Mouse (Mus musculus) naive thymus-derived CD4-positive, alpha-beta T cell, adult 2 months (primary cell): ENCODE results near the gene Itpr2.

Source experiments
- DNase-seq: peaks from one replicate; pipeline ENCODE4 v3.0.0-alpha.2; 2011; ENCODE audit warnings: low read depth

Itpr2 gene

DNA sequence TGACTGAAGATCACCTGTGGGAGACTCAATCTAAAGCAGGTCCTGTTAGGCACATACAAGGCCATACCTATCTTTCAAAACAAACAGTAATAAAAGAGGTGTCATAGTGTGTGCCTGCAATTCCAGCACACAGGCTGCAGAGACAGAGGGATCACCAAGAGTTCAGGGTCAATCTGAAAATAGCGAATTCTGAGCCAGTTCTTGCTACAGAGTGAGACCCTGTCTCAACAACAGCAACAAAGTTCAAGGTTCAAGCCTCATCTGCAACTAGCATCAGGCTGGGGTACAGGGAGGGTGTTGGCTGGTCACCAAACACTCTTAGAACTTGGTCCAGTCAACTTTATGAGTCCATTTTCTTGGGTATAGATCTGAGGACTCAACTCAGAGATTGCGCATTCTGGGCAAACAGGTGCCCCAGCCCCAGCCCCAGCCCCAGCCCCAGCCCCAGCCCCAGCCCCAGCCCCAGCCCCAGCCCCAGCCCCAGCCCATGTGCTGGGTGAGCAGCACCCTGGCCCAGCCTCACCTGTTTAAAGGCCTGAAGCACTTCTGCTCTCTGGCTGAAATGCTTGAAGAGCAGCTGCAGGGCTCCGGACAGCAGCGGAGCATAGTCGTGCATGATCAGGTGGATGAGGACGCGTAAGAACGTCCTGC lies 155.4 kb downstream of the Itpr2 start:
- DNase-seq: no peak

DNA sequence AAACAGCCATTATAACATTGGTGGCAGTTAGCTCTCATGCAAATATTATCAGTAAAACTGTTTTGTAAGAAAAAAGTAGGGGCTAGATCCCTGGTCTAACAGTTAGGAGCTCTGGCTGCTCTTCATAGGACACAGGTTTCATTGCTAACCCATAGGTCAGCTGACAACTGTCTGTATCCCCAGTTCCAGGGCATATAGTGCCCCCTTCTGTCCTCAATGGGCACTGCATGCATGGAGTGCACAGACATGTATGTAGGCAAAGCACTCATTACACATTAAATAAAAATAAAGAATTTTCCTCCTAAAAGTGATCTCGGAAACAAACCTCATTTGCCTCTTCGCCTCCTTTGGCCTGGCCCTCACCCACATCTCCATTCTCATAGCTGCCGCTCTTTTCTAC lies 157.3 kb downstream of the Itpr2 start:
- DNase-seq: peak; percentile 38

DNA sequence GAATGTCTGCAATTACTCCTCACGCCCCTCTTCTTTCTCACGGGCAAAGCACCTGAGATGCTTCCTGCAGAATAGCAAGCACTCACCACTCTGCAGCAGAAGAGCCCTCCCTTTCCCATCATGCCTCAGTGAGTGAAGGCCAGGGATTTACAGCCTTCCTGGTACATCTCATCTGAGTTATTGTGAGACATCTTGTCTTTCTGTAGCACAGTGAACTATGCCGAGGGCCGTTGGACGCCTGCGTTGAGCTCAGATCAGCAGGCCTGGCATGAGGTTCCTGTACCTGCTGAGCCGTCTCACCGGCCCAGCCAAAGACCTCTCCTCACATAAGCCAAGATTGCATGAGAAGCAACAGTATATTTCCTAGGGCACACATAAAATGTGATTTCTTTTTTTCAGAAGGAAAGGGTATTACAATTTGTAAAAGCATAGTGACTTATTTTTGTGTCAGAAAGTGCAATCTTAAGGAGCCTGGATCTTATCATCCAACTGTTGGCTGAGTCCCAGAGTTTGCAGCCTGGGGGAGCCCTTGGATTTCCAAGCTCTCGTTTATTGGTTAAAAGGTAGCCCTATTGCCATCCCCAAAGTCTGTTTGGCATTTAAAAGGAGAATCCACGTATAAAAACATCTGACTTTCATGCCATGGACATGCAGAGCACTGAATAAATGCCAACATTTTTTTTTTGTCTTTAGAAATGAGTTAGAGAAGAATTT lies 158.2 kb downstream of the Itpr2 start:
- no peak for DNase-seq

DNA sequence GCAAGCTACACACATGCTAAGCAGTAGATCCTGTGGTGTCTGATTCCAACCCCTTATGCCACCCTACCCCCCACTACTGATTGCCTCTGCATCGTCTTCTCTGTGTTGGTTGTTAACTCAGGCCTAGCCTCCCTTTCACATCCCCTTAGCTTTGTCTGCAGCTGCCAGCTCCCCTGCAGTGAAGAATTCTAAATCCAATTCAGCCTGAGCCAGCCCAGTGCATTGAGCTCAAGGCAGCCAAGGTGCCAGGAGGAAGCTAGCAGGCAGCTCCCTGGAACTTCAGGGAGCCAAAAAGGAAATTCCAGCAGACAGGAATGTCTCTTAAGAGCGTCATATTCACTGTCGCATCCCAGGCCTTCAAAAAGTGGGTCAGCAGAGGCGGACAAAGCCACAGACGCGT lies 159.0 kb downstream of the Itpr2 start:
- no peak for DNase-seq

DNA sequence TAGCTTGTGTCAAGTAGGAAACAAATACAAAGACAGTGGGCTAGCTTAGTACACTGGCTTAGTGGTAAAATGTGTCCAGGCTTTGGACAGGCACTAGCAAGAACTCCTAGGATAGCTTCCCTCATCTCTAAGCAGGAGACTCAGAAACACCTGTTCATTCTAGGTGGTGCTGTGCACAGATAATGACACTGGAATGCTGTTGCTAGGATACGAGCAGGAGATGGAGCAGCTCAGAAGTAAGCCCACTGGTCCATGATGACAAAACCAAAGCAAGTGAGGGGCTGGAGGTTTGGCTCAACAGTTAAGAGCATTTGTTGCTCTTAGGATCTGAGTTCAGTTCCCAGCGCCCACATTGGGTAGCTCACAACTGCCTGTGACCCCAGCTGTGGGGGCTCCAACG lies 160.1 kb downstream of the Itpr2 start:
- no peak for DNase-seq

DNA sequence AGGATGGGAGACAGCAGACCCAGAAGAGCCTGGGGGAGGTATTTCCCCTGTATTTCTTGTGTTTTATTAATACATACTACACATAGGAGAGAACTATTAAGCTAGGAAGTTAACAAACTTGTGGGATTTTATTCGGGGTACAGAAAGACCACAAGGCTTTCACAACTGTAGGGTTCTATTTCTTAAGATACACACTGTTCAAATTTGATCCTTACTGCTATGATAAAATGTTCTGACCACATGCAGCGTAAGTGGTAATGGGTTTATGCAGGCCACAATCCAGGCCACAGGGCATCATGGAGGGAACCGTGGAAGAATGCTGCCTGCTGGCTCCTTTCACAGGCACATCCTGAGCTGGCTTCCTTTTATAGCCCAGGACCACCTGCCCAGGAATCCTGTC lies 160.6 kb downstream of the Itpr2 start:
- DNase-seq: no peak

DNA sequence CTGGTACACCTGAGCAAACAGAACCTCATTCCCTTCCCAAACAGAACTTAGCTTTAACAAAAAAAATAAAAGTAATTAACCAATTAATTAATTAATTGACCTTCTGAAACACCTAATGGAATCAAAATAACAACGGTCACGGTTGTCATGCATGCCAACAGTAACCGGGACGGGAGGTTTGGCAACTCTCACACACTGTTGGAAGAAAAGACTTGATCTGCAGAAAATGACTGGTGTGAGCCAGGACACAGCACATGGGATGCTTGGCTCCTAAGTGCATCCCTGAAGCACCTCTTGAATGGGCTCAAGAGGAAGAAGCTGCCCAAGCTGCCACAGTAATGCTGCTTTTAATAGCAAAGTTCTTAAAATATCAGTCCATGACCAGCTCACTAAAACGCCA lies 161.1 kb downstream of the Itpr2 start:
- DNase-seq: no peak

DNA sequence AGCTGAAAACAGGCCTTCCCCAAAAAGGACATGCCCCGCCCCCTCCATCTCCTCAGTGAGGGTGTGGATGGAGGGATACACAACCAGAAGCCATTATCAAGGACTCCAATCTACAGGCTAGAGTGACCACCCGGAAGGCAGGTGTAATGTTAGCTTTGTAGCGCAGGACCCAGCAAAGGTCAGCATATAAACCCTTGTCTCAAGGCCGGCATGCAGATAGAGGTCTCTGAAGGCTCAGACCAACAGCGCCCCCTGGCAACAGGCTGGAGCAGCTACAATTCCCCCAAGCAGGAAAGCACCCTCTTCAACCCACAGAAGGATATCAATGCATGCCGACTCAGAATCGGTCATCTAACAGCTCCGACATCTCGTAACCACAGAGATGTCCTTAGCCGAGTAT lies 162.2 kb downstream of the Itpr2 start:
- DNase-seq: peak; percentile 47

DNA sequence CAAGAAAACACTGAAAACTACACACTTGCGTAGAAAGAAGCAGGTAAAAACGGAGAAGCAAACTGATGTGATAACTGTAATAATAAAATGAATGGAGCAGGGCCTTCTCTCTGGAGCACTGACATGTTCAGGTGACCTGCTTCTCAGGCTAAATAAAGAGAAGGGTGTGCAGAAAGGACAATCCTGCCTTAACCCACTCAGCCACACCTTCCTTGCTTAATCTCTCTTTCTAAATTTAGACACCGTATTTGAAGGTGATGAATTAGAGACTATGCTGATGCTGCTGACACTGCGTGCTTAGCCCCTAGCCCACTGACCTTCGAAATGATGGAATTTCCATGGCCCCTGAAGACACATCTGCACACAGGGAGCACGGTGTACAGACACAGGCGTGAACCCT lies 164.8 kb downstream of the Itpr2 start:
- no peak for DNase-seq

DNA sequence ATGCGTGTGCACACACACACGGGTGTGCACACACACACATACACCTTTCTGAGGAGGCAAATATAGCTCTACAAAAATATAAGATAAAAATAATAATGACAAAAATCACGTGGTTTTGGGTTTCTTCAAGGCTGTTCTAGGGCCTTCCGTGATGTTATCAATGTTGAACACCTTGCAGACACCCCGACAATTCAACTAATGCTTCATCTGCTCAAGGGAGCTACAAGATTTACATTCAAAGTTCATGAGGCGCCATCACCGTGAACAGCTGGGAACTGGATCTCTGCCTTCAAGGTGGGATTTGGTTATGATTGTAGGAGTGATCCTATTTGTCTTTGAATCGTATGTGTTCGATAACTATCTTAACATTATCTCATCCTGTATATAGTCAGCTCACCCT lies 166.8 kb downstream of the Itpr2 start:
- DNase-seq: no peak

DNA sequence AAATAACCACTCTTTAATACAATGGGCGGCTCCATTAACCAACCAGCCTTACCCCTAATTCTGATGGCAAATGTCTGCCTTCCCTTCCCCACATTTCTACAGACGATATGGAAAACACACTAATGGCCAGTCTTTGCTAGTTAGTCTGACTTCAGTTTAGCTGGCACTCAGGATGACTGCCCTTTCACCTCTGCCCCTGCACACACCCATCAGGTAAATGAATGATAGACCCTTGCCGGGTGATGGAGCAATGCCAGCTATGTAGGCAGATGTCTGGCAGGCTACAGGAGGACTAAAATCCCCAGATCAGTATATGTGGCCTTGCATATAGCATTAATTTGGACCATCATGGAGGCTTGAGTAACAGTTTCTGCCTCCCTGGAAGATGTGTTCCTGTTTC lies 168.5 kb downstream of the Itpr2 start:
- DNase-seq: no peak

DNA sequence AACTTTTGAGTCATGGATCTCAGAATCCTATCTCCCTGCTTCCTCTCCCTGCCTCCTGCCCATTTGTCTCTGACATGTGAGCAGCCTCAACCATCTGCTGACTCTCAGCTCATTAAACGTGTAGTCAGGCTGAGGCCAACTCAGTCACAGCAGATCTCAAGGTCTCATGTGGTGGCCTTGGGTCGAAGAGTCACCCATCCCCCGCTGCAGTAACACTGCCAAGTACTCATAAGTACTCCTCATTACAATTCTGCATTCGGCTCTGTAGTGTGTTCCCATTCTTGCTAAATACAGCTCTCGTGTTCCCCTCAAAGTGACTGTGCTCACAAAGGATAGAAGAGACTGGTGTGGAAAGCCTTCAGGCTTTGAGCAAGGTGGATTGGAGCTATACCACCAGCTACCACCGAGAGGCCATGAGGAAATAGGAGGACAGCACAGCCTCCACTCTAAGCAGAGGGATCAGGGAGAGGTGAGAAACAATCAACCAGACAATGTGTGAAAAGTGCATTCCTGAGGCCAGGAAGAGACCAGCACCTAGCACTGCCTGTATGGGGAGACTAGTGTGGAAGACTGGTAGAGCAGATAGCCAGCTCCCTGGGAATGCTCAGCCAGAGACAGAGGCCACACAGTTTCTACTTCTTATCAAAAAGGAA lies 170.9 kb downstream of the Itpr2 start:
- DNase-seq: no peak

DNA sequence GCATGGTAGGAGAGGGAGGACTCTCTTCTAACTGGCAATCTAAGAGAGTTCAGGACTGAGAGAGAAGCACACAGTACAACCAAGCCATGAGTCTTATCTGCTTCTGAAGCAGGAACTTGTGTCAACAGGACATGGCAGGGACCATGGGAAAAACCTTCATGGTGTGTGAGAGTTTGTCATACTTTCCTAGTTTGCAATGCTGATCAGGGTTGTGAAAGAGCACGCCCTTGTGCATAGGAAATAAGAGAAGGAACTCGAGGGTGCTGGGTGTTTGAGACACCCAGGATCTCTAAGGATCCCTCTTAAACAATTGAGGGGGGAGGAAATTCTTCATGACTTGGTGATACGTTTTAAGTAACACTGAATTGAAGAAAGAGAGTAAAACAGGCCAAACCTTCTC lies 172.9 kb downstream of the Itpr2 start:
- no peak for DNase-seq

DNA sequence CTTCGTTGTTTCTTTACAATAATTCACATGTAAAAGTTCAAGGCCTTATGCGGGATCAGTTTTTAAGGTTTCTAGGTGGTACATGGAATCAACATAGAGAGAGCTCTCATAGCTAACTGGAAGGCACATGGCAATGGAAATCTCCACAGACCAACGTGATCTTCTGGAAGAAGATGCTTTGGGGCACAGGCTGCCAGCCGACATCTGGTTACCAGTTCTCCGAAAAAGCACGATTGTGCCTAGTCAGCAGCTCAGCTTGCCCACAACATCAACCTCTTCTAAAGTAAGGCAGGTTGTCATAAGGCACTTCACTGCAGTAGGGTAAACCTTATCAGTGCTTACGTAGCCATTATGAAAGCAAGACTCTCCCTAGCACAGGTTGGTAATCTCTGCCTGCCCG lies 175.4 kb downstream of the Itpr2 start:
- no peak for DNase-seq

DNA sequence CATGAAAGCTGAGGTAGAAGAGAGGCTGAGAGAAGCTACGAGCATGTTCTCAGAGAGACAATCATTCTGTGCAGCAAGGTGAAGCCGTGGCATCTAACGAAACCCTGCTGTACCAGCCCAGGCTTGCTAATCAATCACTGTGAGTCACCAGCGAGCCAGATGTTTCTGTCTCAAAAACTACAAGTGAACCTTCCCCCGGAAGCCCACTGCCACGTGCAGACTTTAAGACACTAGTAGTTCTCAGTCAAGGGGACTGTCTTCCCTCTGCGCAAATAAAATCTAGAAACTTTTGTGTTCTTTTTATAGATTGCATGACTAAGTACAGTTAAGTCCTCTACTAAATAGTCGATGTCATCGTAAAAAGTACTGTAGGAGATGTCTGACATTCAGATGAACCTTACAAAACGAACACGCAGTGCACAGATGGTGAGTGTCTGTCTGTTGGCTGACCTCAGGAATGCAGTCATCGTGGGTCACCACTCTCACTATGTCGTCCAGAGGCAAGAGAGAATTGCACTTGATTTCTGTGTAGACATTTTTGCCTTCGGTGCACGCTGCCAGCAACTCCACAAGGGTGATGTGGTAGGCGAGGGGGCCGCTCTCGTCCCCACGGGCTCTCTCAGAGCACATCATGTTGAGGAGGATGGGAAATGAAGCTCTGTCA lies 177.3 kb downstream of the Itpr2 start:
- DNase-seq: no peak

DNA sequence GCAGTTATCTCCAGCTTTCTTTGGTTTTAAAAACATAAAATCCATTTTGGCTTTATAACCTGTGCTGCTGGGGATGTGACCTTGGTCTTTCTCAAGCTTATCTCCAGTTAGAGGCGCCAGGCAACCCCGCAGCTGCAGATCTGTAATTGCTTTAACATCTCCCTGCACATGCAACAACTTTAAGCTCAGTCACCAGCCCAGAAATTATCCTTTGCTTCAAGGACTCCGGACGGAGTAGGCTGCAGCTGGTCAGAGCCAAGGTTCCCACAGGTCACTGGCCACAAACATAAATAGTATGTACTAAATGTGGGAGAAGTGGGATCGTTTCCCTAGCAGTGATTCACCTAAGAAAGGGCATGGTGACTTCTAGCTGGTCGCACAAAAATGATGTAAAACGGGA lies 179.5 kb downstream of the Itpr2 start:
- no peak for DNase-seq

DNA sequence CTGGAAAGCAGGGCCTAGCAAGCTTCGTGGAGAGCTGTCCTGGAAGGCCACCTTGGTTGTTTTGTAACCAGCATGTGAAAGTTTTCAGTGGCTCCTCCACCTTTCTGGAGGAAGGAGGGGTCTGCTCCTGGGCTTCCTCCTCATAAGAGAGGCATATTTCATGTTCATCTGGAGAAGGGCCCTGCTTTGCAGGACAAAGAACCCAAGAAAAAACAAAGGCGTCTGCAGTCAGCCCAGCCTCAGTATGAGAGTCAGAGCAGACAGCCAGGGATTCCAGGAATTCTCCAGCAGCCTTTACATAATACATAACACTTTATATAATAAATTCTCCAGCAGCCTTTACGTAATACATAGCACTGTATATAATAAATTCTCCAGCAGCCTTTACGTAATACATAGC lies 180.1 kb downstream of the Itpr2 start:
- no peak for DNase-seq

DNA sequence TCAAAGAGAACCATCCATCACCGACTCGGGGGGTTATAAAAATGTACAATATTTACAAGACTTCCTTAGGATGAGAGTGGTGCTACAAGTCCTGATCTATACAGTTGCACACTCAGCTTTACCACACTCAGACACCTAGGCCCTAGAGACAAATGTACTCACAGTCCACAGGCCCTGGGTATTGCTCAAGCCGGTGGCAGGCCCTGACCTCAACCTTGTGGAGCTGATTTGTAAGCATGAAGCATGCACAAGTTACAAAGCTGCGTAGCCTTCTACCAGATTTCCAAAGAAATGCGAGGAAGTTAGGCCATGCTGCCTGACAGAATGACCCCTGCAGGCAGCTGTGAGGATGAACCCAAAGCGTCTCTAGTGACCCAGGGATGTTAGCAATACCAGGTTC lies 185.6 kb downstream of the Itpr2 start:
- DNase-seq: no peak

DNA sequence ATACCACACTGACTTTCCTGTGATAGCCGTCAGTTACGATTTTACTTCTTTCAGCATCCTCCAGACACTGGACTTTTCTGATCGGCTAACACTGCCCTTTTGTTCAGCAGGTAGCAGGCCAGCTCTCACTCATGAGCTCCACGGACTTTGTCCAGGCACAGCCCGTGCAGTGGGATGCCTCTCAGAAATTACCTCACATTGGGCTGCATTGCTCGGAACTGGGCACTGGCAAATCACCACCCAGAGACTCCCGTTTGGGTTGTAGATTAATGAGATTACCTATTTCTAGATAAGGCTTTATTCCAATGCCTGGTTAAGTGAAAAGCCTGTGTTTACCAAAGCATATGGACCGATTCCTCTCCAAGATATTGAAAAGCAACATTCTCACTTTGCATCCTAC lies 186.9 kb downstream of the Itpr2 start:
- no peak for DNase-seq

DNA sequence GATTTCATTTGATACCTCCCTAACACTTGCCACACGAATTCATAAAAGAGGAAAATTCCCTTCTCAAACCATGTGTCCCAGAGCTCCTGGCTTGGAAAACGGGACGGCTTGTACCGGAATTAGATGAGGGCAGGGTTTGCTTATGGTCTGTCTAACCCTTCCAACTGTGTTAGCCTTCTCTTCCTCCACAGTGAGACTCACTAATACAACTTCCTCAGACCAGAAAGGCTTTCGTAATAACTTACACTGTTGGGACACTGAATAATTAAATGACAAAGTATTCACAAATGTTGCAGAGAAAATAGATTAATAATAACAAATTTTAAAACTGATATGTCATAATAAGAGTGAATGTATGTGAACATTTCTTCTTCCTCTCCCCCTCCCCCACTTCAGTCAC lies 187.7 kb downstream of the Itpr2 start:
- DNase-seq: no peak

DNA sequence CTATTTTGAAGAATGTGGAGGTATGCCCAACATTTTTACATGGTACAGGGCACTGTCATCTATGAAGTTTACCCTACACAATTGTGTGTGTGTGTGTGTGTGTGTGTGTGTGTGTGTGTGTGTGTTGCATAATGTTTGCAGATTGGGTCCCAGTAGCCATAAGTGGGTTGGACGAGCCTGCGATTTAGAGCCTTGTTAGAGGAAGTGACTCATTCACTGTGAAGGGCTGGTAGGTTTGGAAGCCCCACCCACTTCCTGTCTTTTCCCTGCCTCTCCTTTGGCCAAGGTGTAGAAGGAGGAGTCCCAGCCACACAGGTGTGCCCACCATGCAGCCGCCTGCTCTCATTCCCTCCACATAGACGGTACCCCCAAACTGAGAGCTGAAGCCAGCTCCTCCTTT lies 188.6 kb downstream of the Itpr2 start:
- peak; percentile 10 for DNase-seq

DNA sequence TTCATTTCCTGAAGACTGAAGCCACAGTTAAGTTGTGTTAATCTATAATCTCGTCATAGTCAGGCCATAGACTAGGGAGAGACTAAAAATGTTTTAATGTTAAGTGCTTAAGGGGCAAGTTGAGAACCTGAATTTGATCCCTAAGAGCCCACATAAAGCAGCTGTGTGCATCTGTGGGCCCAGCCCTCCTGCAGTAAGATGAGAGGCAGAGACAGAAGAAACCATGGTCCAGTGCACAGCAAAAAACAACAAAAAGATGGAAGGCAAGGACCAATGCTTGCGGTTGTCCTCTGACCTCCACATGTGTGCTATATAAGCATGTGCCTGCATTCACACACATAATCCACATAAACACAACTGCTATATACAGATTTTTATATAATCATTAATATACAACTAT lies 191.8 kb downstream of the Itpr2 start:
- no peak for DNase-seq

DNA sequence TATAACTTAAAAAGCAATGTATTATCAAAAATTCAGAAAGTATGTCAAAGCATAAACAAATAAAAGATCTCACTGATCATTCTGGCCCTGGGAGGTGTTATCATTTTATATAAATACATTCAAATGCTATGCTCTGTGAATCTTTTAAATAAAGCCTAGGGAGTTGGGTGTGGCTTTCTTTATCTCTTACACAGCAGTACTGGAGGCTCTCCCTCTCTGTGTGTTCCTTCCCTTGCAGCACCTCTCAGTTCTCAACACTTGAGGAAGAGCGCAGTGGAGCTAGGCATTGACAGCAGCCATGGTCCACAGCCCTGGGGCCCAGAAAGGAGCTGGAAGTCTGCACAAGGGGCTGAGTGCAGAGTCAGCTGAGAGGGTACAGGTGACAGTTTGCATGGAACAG lies 192.7 kb downstream of the Itpr2 start:
- DNase-seq: no peak
